Mouse (Mus musculus) frontal cortex, postnatal 36 days (tissue): ENCODE results near the gene Vmn2r15.

Source experiments
- DNase-seq, 2 experiments: peaks; one replicate each; pipeline ENCODE4 v3.0.0; 2022; ENCODE audit warnings: low spot score in 2 of 2

Gene Vmn2r15

DNA sequence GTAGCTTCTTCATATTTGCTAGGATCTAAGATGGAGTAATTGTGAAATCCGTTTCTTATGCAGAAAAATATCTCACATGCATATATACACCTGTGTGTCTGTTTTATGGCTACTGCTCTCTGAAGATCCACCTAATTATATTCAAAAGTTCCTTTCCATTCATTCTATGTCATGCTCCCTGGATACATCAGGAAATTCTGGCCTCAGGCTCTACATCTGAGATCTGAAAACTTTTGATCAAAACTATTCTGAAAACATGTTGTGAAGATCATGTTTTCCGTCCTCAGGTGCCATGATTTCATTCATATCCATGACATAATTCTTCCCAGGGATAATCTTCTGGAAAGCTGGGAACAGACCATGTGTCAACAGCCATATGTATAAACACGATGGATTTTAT is at the start of gene Vmn2r15:
Gene Vmn2r15, minus strand, starts transcription at position 101 of the 400 bp plus-strand sequence.
- DNase-seq, result no peak

- no peak for DNase-seq
These were observed 32.4 kb upstream of the Vmn2r15 start, which contains the start of gene Vmn2r16 for GRCm38 (mm10) chr5:109329862-109330261. Gene Vmn2r16, plus strand, starts transcription at chr5:109330162.

DNA sequence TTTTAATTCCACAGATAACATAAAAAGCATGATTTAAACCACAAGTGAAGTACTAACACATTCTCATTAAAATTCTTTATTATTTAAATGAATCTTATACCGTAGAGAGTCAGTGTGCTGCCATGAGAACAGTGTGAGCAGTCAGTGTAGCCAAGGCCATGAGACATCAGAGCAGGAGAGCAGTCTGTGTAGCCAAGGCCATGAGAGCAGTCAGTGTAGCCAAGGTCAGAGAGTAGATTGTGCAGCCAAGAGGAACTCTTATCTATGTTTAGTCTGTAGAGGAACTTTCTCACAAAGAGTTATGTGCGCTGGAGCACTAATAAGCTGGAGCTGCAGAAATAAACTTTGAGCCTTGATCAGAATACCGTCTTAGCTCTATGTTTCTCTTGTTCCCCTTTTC is 2.8 kb downstream of the Vmn2r15 start:
- no peak for DNase-seq
